Mouse (Mus musculus): ENCODE data around the gene Slc25a1.

Slc25a1 gene

GRCm38 (mm10) chr16:17921325-17922162 lies 6.5 kb downstream of the Slc25a1 start:
- peak; percentile 93 for DNase-seq (ENCODE audit: extremely low read depth, low read depth)

- no peak for DNase-seq (ENCODE audit: extremely low read depth, low read depth)
Measured at GRCm38 (mm10) chr16:17920586-17920985, 7.4 kb downstream of the Slc25a1 start.

- no peak for DNase-seq (ENCODE audit: extremely low read depth, low read depth)
Measured at GRCm38 (mm10) chr16:17914307-17915249, 13.4 kb downstream of the Slc25a1 start, which contains the start of gene Gsc2. Gene Gsc2, minus strand, starts transcription at chr16:17915059.

- DNase-seq (ENCODE audit: extremely low read depth, low read depth), result peak; percentile 88
Measured at GRCm38 (mm10) chr16:17911052-17911595, 16.9 kb downstream of the Slc25a1 start, which contains the start of gene Ess2. Gene Ess2, minus strand, starts transcription at chr16:17911348.

GRCm38 (mm10) chr16:17898462-17898861 lies 29.6 kb downstream of the Slc25a1 start, which contains the start of the genes Dgcr2 and Tssk2:
Gene Dgcr2, minus strand, starts transcription at chr16:17898562.
Gene Tssk2, plus strand, starts transcription at chr16:17898637.
- no peak for DNase-seq (ENCODE audit: extremely low read depth, low read depth)

DNA sequence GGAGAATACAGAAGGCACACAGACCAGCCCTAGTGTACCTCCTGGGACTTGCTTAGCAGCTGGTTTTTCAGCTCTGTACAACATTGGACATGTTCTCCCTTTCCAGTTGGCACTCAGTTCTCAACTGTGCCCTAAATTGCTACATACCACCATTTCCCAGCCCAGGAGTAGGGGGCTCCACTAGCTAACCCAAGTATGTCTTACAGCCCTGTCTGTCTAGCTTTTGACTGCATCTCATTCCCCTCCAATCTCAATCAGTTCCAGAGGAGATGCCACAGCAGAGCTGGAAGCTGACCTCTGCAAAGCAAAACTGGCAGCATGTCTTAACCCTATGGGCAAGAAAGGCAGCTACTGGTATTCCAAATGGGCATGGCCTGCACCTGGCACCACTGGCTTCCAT lies 31.9 kb downstream of the Slc25a1 start:
- no peak for DNase-seq (ENCODE audit: extremely low read depth, low read depth)

- DNase-seq (ENCODE audit: extremely low read depth, low read depth), result no peak
Measured at GRCm38 (mm10) chr16:17893923-17894322, 34.1 kb downstream of the Slc25a1 start, which contains the start of gene Tssk1. Gene Tssk1, plus strand, starts transcription at chr16:17894223.

- DNase-seq (ENCODE audit: extremely low read depth, low read depth), result no peak
Measured at GRCm38 (mm10) chr16:17892606-17893005, 35.4 kb downstream of the Slc25a1 start.

DNA sequence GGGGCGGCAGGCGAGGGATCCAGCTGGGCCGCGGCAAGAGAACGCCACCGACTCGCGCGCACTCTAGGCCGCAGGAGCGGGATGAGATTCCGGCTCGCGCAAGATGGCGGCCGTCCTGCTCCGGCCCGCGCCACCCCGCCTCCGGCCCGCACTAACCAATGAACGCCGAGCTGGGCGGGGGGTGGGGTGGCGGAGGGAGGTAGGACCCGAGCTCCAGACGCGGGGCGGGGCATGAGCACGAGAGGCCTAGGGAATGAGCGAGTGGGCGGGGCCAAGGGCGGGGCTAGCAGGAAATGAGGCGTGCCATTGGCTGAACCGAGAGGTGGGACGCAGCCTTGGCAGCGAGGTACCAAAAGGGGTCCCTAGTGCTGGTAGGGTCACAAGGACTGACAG lies 36.5 kb downstream of the Slc25a1 start, which contains the start of gene Gm20518:
Gene Gm20518 (minus strand): TSS at position 105 of the 393 bp plus-strand sequence.
- DNase-seq (ENCODE audit: extremely low read depth, low read depth), result peak; percentile 78

DNA sequence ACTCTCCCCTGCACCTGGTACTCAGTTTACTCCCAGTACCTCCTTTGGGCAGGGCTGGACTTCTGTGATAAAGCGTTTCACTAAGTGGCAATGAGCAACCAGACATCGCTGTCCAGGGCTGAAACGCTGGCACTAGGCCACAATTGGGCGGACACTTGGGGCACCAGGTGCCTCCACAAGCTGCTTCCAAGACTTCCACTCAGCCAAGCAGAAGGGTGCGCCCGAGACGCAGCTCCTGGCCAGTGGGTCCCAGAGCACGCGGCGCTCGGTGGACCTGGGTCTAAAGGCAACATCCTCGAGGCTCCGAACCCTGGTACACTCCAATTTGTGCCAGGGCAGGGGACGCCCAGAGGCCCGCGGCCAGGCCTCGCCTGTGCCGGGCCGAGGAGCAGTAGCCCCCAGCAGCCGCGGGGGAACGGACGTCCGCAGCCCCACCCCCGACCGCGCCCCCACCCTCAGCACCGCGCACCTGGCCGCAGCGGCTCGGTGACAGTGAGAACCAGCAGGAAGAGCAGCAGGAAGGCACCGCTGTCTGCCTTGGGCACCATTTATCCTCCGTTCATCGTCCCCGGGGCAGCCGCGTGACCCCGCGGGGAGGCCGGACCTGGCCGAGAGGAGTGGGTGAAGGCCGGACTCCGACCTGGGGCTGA lies 37.0 kb downstream of the Slc25a1 start:
- DNase-seq (ENCODE audit: extremely low read depth, low read depth), result peak; percentile 23

GRCm38 (mm10) chr16:17890342-17890727 lies 37.7 kb downstream of the Slc25a1 start:
- no peak for DNase-seq (ENCODE audit: extremely low read depth, low read depth)

GRCm38 (mm10) chr16:17889689-17890341 lies 38.2 kb downstream of the Slc25a1 start:
- DNase-seq (ENCODE audit: extremely low read depth, low read depth), result no peak

GRCm38 (mm10) chr16:17884116-17884515 lies 43.9 kb downstream of the Slc25a1 start:
- DNase-seq (ENCODE audit: extremely low read depth, low read depth), result no peak

DNA sequence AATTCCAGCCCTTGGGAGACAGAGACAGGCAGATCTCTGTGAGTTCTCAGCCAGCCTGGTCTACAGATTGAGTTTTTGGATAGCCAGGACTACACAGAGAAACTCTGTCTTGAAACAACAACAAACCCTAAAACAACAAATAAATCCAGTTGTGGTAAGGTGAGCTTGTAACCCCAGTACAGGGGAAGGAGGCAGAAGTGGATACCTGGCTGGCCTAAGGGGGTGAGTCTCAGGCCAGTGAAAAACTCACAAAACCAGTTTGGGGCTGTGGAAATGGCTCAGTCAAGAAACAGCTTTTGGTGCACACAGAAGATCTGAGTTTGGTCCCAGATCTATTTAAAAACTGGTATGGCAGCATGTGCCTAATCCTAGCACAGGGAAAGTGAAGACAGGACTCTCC lies 45.8 kb downstream of the Slc25a1 start:
- DNase-seq (ENCODE audit: extremely low read depth, low read depth), result no peak

- no peak for DNase-seq (ENCODE audit: extremely low read depth, low read depth)
Measured at GRCm38 (mm10) chr16:17879571-17879970, 48.4 kb downstream of the Slc25a1 start.

GRCm38 (mm10) chr16:17876096-17876495 lies 51.9 kb downstream of the Slc25a1 start:
- no peak for DNase-seq (ENCODE audit: extremely low read depth, low read depth)
